Mouse (Mus musculus) induced T-regulatory cell, adult 2 months (primary cell): Measurements from ENCODE around the gene Cenpl.

ENCODE experiments used
- DNase-seq: peaks from one replicate; pipeline ENCODE4 v3.0.0-alpha.2; 2012; ENCODE audit warnings: low read depth

Gene Cenpl

GRCm38 (mm10) chr1:161041261-161042020 lies 29.1 kb upstream of the Cenpl start:
- DNase-seq = no peak

DNA sequence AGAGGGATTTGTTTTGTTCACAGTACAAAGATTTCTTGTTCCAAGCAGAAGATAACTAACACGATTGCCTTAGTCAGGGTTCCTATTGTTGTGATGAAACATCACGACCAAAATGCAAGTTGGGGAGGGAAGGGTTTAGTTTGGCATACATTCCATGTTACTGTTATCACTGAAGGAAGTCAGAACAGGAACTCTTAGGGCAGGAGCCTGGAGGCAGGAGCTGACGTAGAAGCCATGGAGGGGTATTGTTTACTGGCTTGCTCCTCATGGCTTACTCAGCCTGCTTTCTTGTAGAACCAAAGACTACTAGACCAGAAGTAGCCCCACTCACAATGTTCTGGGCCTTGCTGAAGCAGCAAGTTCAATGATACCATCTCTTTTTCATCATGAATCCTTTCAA lies 23.5 kb upstream of the Cenpl start:
- DNase-seq = no peak

- no peak for DNase-seq
Observed at GRCm38 (mm10) chr1:161057164-161057563, 13.3 kb upstream of the Cenpl start.

DNA sequence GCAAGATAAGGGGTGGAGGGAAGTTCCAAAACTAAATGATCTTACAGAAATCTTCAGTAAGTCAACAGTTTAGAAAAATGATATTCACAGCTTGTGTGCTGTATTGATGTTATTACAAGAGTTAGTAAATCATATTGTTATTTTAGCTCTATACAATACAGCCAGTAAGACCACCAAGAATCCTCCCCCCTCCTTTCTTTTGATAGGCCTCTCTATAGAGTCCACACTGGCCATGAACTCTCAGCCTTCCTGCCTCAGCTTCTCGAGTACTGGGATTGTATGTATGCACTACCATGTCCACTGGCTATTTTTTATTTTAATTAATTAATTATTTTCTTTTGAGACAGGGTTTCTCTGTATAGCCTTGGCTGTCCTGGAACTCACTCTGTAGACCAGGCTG lies 7.2 kb upstream of the Cenpl start:
- no peak for DNase-seq

DNA sequence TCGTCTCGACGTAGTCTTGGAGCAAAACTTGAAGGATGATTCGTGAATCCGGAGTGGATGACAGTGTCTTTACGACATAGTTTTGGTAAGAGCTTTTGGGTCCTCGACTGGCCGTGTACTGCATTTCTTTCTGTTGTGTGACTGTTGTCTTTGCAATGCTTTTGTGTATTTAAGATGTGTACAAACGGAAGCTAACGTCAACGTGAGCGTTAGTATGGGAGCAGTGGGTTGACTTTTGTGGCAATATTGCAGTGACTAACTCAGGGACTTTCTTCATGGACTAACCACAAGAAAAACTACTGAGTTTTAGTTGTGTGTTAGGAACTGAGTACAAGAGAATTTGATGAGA lies 733 bp downstream of the Cenpl start:
- peak; percentile 72 for DNase-seq

GRCm38 (mm10) chr1:161076238-161076637 lies 5.7 kb downstream of the Cenpl start:
- peak; percentile 62 for DNase-seq

DNA sequence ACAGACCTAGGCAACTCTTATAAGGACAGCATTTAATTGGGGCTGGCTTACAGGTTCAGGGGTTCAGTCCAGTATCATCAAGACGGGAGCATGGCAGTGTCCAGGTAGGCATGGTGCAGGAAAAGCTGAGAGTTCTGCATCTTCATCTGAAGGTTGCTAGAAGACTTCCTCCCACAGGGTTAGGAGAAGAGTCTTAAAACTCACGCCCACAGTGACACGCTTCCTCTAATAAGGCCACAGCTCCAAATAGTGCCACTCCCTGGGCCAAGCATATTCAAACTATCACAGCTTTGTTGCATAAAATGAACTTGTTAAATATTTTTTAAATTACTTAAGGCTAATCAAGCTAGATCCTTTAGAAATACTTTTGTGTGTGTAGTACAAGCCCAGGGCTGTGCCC lies 6.7 kb downstream of the Cenpl start:
- peak; percentile 15 for DNase-seq

- DNase-seq = no peak
Observed at GRCm38 (mm10) chr1:161099721-161100405, 29.4 kb downstream of the Cenpl start.

DNA sequence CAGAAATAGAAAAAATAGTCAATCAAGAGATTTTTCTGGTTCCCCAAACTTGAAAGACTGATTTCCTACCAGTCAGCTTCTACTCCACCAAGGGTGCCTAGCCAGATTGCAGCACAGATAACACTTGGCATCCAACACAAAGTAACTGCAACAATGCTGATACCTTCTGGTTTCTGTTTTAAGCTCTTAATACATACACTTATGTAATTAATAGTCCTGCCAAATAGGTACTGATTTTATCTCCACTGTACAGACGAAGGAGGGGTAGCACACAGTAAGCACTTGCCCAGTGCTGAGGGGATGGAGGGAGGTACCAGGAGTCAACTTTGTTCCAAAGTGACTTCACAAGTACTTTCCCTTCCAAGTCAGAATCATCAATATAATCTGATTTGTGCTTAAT lies 33.3 kb downstream of the Cenpl start:
- no peak for DNase-seq

- no peak for DNase-seq
Observed at GRCm38 (mm10) chr1:161109216-161109615, 38.7 kb downstream of the Cenpl start.

DNA sequence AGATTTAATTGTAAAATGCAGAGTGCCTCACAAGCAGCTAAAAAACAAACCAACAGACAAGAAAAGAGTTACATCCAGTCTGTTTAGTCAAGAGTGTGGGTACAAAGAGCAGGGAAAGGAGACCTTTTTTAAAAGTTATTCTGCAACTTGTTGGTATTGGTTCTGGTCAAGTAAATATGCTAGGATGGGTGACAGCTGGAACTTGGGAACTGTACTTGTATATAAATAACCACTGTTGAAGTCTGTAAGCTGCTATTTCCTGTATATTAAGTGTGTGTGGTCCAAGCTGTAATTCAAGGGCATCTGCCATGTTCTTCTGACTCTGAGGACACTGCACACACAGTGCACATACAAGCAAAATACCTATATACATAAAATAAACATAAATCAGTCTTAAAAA lies 44.1 kb downstream of the Cenpl start:
- no peak for DNase-seq

- DNase-seq = no peak
Observed at GRCm38 (mm10) chr1:161122661-161123418, 52.3 kb downstream of the Cenpl start.

DNA sequence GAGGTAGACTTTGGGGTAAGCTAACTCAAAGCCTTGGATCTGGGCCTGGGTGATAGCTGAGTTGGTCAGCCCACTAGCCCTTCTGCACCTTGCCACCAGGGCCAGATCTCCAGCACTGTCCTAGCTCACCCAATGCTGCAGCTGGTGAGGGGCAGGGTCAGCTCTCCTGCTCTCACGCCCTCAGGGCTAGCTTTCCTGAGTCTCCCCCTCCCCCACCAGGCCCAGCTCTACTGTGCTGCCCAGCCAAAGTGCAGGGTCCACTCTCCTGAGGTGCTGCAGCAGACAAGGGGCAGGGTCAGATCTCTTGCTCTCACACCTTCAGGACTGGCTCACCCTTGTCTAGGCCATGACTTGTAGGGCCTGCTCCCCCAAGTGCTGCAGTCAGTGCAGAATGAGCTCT lies 55.9 kb downstream of the Cenpl start:
- no peak for DNase-seq

DNA sequence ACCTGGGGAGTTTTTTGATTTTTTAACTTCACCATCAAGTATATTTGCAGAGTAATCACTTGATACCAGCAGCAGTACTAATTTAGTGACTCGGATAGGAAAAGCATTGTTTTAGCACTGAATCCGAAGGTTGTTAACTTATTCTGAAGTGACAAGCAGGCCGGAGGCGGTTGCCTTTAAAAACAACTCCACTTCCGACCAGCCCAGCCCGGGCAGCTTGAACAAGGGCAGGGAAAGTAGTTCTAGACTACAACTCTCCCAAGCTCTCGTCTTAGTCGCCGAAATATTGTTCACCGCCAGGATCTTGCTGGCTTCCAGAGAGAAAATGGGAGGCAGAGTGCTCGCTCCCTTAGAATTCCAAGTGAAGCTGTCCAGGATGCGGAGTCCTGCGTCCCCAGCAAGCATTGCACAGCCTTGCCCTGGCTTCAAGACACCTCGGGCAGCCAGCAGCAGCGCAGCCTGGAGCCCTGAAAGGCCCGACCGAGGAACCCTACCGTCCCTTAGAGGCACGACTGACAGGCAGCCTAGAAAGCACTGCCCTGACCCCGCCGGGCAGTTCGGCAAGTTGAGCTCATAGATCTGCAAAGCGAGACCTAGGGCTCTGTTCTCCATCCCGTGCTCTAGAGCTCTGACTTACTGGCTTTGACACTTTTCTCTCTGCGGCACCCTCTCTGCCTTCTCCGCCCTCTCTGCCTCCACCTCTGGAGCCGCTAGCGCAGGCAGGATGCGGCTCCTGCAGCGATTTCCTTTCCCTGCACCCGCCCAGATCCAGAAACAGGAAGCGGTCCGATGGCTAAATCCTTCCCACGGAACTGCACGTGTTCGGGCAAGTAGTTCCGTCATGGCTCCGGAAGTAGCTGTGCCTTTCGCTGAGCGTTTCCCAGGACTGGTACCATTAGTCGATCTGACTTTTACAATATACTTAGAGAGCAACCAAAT lies 60.5 kb downstream of the Cenpl start, which contains the start of gene Klhl20:
TSS of gene Klhl20 (minus strand) at position 786 of the 939 bp plus-strand sequence.
- DNase-seq = peak; percentile 99
